Mouse (Mus musculus): ENCODE data around the gene P2ry2.

- TF ChIP-seq POLR2A (IDR thresholded peaks at IDR 0.05; ENCODE audit: borderline replicate concordance, insufficient read depth, low read length), result no peak
- no peak for TF ChIP-seq CTCF (IDR thresholded peaks at IDR 0.05; ENCODE audit: borderline replicate concordance, insufficient read depth, low read depth, low read length)
These were observed 51.5 kb downstream of the P2ry2 start for GRCm38 (mm10) chr7:100961146-100961545.

Measured in cerebellum, adult 2 months (tissue).